Mouse (Mus musculus): ENCODE measurements at regions not wholly inside any gene's neighbourhood (a gene's known extent, or its start where the extent isn't known, plus 50 kb on each side); places are given as distances from the start of the nearest gene placed in this dataset.
A peak's percentile ranks its signal among the peaks of the same experiment; 100 is the strongest.

DNA sequence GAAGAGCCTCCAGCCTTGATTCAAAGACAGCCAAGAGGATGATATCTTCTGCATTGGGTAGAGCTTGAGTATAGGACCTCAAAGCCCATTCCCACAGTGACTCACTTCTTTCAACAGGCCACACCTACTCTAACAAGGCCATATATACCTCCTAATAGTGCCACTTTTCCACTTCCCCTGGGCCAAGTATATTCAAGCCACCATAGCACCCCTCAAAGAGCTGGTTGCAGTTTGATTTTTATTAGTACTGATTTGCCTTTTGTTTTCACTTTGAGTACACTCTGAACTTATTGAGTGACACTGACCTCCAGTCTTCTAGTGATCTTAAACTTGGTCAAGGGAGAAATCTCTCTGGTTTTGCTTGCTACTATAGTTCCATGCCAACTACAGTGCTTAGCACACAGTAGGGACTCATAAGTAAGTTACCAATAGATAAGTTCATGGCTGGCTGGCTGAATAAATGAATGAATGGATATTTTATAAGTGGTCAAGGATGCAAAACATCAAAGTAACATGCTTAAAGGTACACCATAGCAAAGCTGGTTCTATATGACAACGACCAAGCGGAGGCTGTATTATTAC is 64.5 kb upstream of the Lmo2 start:
- DNase-seq (ENCODE audit: low spot score), result no peak

DNA sequence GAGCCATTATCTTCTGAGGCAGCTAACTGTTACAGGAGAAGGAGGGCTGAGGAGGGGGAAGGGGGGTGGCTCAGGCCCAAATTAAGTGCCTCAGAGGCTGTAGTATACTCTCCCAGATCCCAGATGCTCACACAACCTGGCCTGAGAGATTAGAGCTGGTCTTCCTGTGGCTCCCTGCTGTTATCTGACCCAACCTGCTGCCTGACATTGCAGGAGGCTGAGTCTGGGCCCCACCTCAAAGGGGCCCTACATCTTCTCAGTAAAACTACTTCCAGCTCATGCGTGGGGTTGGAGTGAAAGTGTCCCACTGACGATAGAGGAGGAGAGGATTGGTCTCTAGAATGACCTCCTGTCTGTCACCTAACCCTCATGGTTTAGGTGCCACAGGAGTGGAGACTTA is 64.0 kb upstream of the Lmo2 start:
- DNase-seq (ENCODE audit: low spot score), result no peak

DNA sequence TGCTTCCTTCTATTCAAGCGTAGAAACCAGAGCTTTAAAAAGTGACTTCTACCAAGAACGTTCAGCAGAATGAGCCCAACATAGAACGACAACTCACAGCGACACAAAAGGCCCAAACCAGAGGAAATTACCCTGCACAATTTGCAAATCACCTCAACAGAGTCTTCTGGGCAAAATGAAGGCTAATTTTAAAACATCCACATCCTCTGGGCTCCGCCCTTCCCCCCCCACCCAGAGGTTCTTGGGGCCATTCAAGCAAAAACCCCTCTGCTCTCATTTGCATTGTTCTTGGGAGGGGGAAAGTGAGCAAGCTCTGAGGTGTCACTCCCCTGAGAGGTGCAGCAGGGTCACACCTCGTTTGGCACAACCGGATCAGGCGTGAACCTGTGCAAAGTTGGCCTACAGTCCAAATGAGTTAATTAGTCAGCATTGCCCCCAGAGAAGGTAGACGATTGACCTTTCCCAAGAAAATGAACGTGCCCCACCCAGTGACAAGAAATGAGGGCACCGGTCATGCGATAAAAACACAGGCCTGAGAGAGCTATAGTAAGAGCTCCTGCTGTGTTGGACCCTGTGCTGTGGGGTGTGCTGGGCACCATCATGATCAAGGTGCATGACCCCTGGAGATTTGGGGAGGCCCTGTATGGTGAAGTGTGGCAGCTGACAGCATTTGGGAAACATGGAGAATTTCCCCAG is 62.7 kb upstream of the Lmo2 start:
- DNase-seq (ENCODE audit: low spot score), result no peak

DNA sequence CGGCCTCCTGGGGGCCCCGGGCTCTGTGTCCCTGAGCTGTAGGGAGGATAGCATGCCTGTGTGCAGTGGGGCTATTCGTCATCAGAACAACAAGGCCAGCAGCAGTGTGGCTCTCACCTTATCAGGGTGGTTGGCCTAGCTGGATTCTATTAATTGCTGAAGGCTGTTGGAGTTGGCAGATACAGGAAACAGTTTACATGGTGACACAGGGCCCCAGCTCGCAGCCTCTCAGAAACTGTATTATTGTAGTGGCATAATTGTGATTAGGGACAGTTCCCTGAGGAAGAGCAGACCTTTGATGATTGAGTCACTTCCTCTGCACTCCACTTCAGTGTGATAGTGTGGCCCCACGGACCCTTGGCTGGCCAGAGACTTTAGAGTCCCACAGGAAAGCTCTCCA is 61.6 kb upstream of the Lmo2 start:
- no peak for DNase-seq (ENCODE audit: low spot score)

DNA sequence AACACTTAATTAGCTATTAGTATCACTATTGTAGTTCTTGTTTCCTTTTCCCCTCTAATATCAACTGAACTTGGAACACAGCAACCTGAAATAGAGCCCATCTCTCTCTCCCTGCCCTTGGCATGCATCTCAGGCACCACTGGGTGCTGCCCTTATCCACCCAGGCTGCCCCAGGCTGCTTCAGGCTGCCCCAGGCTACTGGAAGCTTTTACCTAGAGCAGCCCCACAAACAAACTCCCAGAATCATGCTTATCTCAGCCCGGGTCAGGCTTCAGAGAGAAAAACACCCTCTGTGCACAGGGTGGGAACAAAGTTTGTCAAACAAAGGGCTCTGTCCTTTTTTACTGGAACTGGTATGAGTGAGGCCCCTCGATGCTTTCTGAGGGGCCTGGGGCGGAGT is 61.0 kb upstream of the Lmo2 start:
- no peak for DNase-seq (ENCODE audit: low spot score)

DNA sequence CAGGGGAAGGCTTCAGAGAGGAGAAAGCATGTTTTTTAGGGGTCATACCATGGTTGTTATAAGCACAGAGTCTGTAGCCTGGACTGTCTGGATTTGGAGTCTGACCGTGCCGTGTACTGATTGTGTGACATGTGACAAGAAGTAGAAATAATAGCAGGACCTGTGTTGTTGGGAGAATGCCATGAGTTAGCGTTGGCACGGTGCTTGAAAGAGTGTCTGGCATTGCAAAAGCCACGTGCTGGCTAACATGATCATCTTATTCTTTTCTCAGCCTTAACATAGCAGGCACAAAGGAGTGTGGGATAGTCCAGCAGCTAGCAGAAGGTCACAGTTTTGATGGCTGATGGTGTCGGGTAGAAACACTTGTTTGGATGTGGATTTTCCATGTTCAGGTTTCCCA is 58.1 kb upstream of the Lmo2 start:
- DNase-seq (ENCODE audit: low spot score), result no peak

DNA sequence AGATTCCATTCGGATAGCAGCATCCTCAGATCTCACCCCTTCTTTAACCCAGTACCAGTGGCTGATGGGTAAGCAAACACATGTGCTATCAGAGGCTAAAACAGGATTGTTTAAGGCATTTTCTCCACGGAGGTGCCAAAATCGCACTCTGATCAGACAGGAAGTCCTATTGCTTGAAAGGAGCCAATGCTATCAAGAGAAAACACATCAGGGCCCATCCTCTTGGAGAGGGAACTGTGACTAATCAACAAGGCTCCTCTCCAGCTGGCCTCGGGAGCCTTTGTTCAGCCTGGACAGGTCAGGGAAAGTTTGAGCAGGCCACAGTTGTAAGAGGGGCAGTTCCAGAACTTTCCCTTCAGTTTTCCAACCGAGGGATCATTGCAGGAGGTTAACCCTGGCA is 57.4 kb upstream of the Lmo2 start:
- no peak for DNase-seq (ENCODE audit: low spot score)

DNA sequence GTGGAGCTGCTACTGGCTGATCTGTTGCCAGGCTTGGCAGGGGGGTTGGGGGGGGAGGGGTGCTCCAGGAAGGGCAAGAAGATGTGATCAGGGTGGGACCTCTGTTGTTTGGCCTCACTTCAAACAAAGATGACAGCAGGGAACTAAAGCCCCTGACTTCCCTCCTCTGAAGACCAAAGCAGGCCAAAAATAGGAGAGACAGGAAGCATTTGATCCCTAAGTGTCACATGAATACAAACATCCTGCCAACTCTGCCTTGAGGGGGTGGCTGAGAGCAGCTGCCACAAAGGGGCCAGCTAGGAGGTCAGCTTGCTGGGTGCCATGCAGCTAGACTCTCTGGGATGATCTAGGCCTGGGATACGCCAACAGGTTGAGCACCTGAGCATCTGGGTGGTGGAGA is 56.3 kb upstream of the Lmo2 start:
- peak; percentile 46 for DNase-seq (ENCODE audit: low spot score)

DNA sequence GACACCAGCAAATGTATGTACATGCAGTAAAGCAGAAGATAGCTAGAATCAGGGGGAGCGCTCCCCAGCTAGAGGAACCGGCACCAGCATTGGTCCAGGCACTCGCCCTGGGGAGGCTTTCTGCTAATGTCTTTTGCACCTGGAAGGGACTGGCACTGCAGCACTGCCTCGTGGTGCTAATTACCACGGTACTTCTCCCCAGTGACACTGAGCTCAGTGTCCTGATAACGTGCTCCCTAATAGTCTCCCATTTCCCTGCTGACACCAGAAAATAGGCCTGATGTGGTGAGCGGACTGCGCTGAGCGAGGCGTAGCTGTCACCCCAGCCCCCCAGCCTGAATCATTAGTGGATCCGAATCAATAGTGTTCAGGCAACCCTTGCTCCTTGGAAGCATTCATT is 55.0 kb upstream of the Lmo2 start:
- no peak for DNase-seq (ENCODE audit: low spot score)

DNA sequence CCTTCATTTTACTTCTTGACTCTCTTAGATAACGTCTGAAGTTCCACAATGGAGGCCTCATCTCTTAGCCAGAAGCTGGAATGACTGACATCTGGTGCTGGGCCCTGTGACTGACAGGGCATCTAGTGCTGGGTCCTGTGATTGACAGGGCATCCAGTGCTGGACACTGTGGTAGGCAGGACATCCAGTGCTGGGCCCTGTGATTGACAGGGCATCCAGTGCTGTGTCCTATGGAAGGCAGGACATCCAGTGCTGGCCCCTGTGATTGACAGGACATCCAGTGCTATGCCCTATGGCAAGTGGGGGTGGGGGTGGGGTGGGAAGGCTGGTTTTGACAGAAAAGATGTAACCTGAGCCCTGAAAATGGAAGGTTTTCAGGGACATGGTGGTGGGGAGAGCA is 52.1 kb upstream of the Lmo2 start:
- DNase-seq (ENCODE audit: low spot score), result no peak

DNA sequence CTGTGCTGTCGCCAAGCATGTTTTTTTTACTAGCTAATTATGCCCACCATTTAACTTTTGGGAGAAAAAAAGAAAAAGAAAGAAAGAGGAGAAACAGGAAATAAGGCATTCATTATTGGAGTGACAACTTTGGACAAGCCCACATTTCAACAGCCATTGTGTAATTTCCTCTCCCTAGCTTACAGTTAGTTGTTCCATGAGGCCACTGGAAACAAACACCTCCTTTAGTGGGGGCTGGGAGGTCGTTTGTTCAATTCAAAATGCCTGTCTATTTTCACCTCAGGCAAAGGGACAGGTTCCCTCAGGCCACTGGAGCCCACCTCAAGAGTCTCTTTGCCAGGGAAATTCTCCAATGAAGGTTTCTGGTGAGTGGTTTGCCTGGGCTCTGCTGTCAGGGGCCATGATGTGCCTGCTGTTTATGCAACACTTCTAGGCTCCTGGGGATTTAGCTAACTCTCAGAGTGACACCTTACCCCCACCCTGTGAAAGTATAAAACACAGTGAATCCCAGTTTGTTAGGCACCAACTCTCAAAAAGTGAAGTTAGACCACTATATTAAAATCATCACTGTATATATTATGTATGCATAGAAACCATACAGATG is 51.1 kb upstream of the Lmo2 start:
- no peak for DNase-seq (ENCODE audit: low spot score)
